Mouse (Mus musculus) layer of hippocampus, adult 9-10 months (tissue): Measurements from ENCODE around the gene Ms4a4d.
"Not testable (repeated sequence)": the region's sequence is repeated elsewhere in the genome, so short reads cannot be mapped to it uniquely, and the experiment has no call there.

Experiments used
- DNase-seq: peaks from one replicate; pipeline ENCODE4 v3.0.0; 2022; ENCODE audit warnings: low spot score

Gene Ms4a4d

GRCm38 (mm10) chr19:11536593-11536992 lies at the start of gene Ms4a4d:
Gene Ms4a4d (plus strand): TSS chr19:11536801.
- DNase-seq, result no peak

- no peak for DNase-seq
Measured at GRCm38 (mm10) chr19:11491406-11492189, 45.0 kb upstream of the Ms4a4d start.

- DNase-seq, result no peak
Measured at GRCm38 (mm10) chr19:11492671-11493070, 43.9 kb upstream of the Ms4a4d start.

GRCm38 (mm10) chr19:11494519-11494918 lies 42.1 kb upstream of the Ms4a4d start:
- no peak for DNase-seq

- no peak for DNase-seq
Measured at GRCm38 (mm10) chr19:11496361-11496760, 40.2 kb upstream of the Ms4a4d start.

GRCm38 (mm10) chr19:11497300-11497699 lies 39.3 kb upstream of the Ms4a4d start:
- DNase-seq, result not testable (repeated sequence)

- no peak for DNase-seq
Measured at GRCm38 (mm10) chr19:11500796-11501195, 35.8 kb upstream of the Ms4a4d start.

- no peak for DNase-seq
Measured at GRCm38 (mm10) chr19:11501326-11501725, 35.3 kb upstream of the Ms4a4d start.

- DNase-seq, result no peak
Measured at GRCm38 (mm10) chr19:11504857-11505256, 31.7 kb upstream of the Ms4a4d start.

GRCm38 (mm10) chr19:11513458-11513857 lies 23.1 kb upstream of the Ms4a4d start:
- no peak for DNase-seq

- no peak for DNase-seq
Measured at GRCm38 (mm10) chr19:11516246-11516645, 20.4 kb upstream of the Ms4a4d start, which contains the start of gene Ms4a6b. Gene Ms4a6b (plus strand): TSS chr19:11516512.

GRCm38 (mm10) chr19:11516845-11517244 lies 19.8 kb upstream of the Ms4a4d start:
- no peak for DNase-seq

- not testable (repeated sequence) for DNase-seq
Measured at GRCm38 (mm10) chr19:11517373-11517772, 19.2 kb upstream of the Ms4a4d start.

- DNase-seq, result not testable (repeated sequence)
Measured at GRCm38 (mm10) chr19:11518356-11518755, 18.2 kb upstream of the Ms4a4d start.

GRCm38 (mm10) chr19:11520146-11520545 lies 16.5 kb upstream of the Ms4a4d start:
- no peak for DNase-seq

GRCm38 (mm10) chr19:11533421-11533820 lies 3.2 kb upstream of the Ms4a4d start:
- DNase-seq, result no peak

GRCm38 (mm10) chr19:11533888-11534445 lies 2.6 kb upstream of the Ms4a4d start:
- DNase-seq, result no peak

- DNase-seq, result no peak
Measured at GRCm38 (mm10) chr19:11537336-11537735, 735 bp downstream of the Ms4a4d start.

GRCm38 (mm10) chr19:11540166-11540821 lies 3.7 kb downstream of the Ms4a4d start:
- DNase-seq, result not testable (repeated sequence)

- not testable (repeated sequence) for DNase-seq
Measured at GRCm38 (mm10) chr19:11544383-11544782, 7.8 kb downstream of the Ms4a4d start.

GRCm38 (mm10) chr19:11547911-11548310 lies 11.3 kb downstream of the Ms4a4d start:
- no peak for DNase-seq

- DNase-seq, result no peak
Measured at GRCm38 (mm10) chr19:11554726-11555125, 18.1 kb downstream of the Ms4a4d start.

GRCm38 (mm10) chr19:11559560-11559959 lies 23.0 kb downstream of the Ms4a4d start:
- DNase-seq, result not testable (repeated sequence)
